Mouse (Mus musculus) lung, embryonic 14.5 days (tissue): Measurements from ENCODE around the gene Anapc15. TPM values are rescaled to one million over a fixed set of nuclear protein-coding genes. Genes with fewer than 3 reads are reported as not detected.

Experiments
- ATAC-seq: fragments of 200-750 bp; cut with Nextera tagmentation; 2 replicates; pipeline ENCODE4 v1.8.0; 2017; ENCODE audit warnings: mild to moderate bottlenecking, moderate TSS enrichment, moderate library complexity; ENCODE audit not compliant: insufficient read depth
- DNase-seq: peaks from one replicate; pipeline ENCODE4 v3.0.0-alpha.2; 2015
- H3K27ac ChIP-seq: fragments of 300-500 bp; sonication (generic); 2 replicates; pipeline ENCODE4 v1.5.1; 2014; ENCODE audit warnings: low read depth, mild to moderate bottlenecking, moderate library complexity
- H3K27me3 ChIP-seq: fragments of 300-500 bp; sonication (generic); 2 replicates; pipeline ENCODE4 v1.6.1; 2014; ENCODE audit warnings: low read length, control low read depth; ENCODE audit not compliant: insufficient read depth
- H3K36me3 ChIP-seq: fragments of 300-500 bp; sonication (generic); 2 replicates; pipeline ENCODE4 v1.6.1; 2014; ENCODE audit warnings: control low read depth; ENCODE audit not compliant: insufficient read depth
- H3K4me1 ChIP-seq: fragments of 300-500 bp; sonication (generic); 2 replicates; pipeline ENCODE4 v1.6.1; 2014; ENCODE audit warnings: antibody characterized with exemption, control low read depth; ENCODE audit not compliant: insufficient read depth
- H3K4me2 ChIP-seq: fragments of 300-500 bp; sonication (generic); 2 replicates; pipeline ENCODE4 v1.6.1; 2014; ENCODE audit warnings: mild to moderate bottlenecking
- H3K4me3 ChIP-seq: fragments of 300-500 bp; sonication (generic); 2 replicates; pipeline ENCODE4 v1.5.1; 2014; ENCODE audit warnings: low read depth, low read length
- H3K9ac ChIP-seq: fragments of 300-500 bp; sonication (generic); 2 replicates; pipeline ENCODE4 v1.6.1; 2014
- H3K9me3 ChIP-seq: fragments of 300-500 bp; sonication (generic); 2 replicates; pipeline ENCODE4 v1.6.1; 2016; ENCODE audit warnings: low read depth, low read length, control low read depth
- CTCF ChIP-seq: IDR thresholded peaks from 2 replicates; pipeline ENCODE4 v1.5.1; 2016; ENCODE audit warnings: antibody characterized with exemption, low read depth
- WGBS: fragments of 180-500 bp; shearing (Covaris S2); extraction: QIAGEN DNeasy Blood & Tissue Kit; methylation state at CpG from one replicate; pipeline ENCODE4 v1.1.7; 2014; 5-methylcytosine and 5-hydroxymethylcytosine counted together
- polyA plus RNA-seq: library from polyadenylated mRNA; unstranded; fragments of >200 nt; fragmentation: Nextera tagmentation; extraction: Ambion mirVana; gene quantifications from 2 replicates; pipeline ENCODE4 v1.2.1, GENCODE M21; 2014

Anapc15 gene
- polyA plus RNA-seq, 1 experiment from 2014 or later, result 90.4 TPM

- Histone ChIP-seq H3K9ac (no peak overlapping the region), H3K27me3 (peaks cover 32% of the 10 kb centered on the region), H3K4me1 (no peaks in the 10 kb centered on the region), H3K9me3 (no peaks in the 10 kb centered on the region), H3K4me2 (no peak overlapping the region), H3K27ac (no peak overlapping the region), H3K36me3 (peaks cover 63% of the 10 kb centered on the region), H3K4me3 (no peak overlapping the region)
- DNase-seq, result no peak
- WGBS, result 79% methylated on average over 18 of the region's 18 CpGs
- ATAC-seq, result no peak
- no peak for TF ChIP-seq CTCF
These were observed 39.5 kb upstream of the Anapc15 start for GRCm38 (mm10) chr7:101823758-101824630.

GRCm38 (mm10) chr7:101830373-101830772 is 33.1 kb upstream of the Anapc15 start:
- Histone ChIP-seq H3K36me3 (peaks cover 90% of the 10 kb centered on the region), H3K4me2 (no peak overlapping the region), H3K9ac (no peak overlapping the region), H3K4me1 (peaks cover 6% of the 10 kb centered on the region; the same call in 1 of the 2 replicates), H3K9me3 (no peaks in the 10 kb centered on the region), H3K27me3 (no peaks in the 10 kb centered on the region), H3K4me3 (no peak overlapping the region), H3K27ac (no peak overlapping the region)
- DNase-seq (no peak), ATAC-seq (no peak)
- TF ChIP-seq CTCF, result peak; percentile 41
- WGBS, result 89% methylated on average over 3 of the region's 3 CpGs

- WGBS, result 96% methylated on average over 8 of the region's 8 CpGs
- peaks cover 10% of the 10 kb centered on the region; the same call in 1 of the 2 replicates for H3K4me1 ChIP-seq
These were observed 32.1 kb upstream of the Anapc15 start for GRCm38 (mm10) chr7:101831437-101831836.

GRCm38 (mm10) chr7:101832372-101832771 is 31.1 kb upstream of the Anapc15 start:
- no peak overlapping the region for H3K4me3 ChIP-seq
- 93% methylated on average over 4 of the region's 4 CpGs for WGBS
- H3K36me3 ChIP-seq, result peaks cover 70% of the 10 kb centered on the region
- peaks cover 10% of the 10 kb centered on the region; the same call in 1 of the 2 replicates for H3K4me1 ChIP-seq
- DNase-seq, result no peak
- H3K4me2 ChIP-seq, result no peak overlapping the region
- TF ChIP-seq CTCF, result no peak
- no peaks in the 10 kb centered on the region for H3K9me3 ChIP-seq
- no peak overlapping the region for H3K27ac ChIP-seq
- no peaks in the 10 kb centered on the region for H3K27me3 ChIP-seq
- no peak overlapping the region for H3K9ac ChIP-seq
- no peak for ATAC-seq

More at GRCm38 (mm10) chr7:101831437-101831836, 32.1 kb upstream of the Anapc15 start:
- DNase-seq (no peak), ATAC-seq (no peak)
- H3K27me3 ChIP-seq, result no peaks in the 10 kb centered on the region
- no peak overlapping the region for H3K4me2 ChIP-seq
- peaks cover 80% of the 10 kb centered on the region for H3K36me3 ChIP-seq
- TF ChIP-seq CTCF, result no peak
- H3K27ac ChIP-seq, result no peak overlapping the region
- no peaks in the 10 kb centered on the region for H3K9me3 ChIP-seq
- H3K9ac ChIP-seq, result no peak overlapping the region
- no peak overlapping the region for H3K4me3 ChIP-seq

GRCm38 (mm10) chr7:101833352-101833751 is 30.2 kb upstream of the Anapc15 start:
- peaks cover 61% of the 10 kb centered on the region for H3K36me3 ChIP-seq
- no peak for ATAC-seq
- no peak overlapping the region for H3K4me2 ChIP-seq
- peaks cover 10% of the 10 kb centered on the region; the same call in 1 of the 2 replicates for H3K4me1 ChIP-seq
- no peaks in the 10 kb centered on the region for H3K9me3 ChIP-seq
- no peaks in the 10 kb centered on the region for H3K27me3 ChIP-seq
- 65% methylated on average over 5 of the region's 5 CpGs for WGBS
- H3K27ac ChIP-seq, result no peak overlapping the region
- no peak overlapping the region for H3K4me3 ChIP-seq
- DNase-seq, result no peak
- H3K9ac ChIP-seq, result no peak overlapping the region
- peak; percentile 27 for TF ChIP-seq CTCF

GRCm38 (mm10) chr7:101833916-101834584 is 29.5 kb upstream of the Anapc15 start:
- no peak for DNase-seq
- H3K27ac ChIP-seq, result 0 out of 2 replicates have a peak overlapping the region, but pooled peaks have one; percentile 12
- no peaks in the 10 kb centered on the region for H3K9me3 ChIP-seq
- 50% methylated on average over 3 of the region's 3 CpGs for WGBS
- no peak overlapping the region for H3K9ac ChIP-seq
- no peak for TF ChIP-seq CTCF
- peaks cover 54% of the 10 kb centered on the region for H3K36me3 ChIP-seq
- ATAC-seq, result no peak
- H3K27me3 ChIP-seq, result no peaks in the 10 kb centered on the region
- H3K4me1 ChIP-seq, result peaks cover 10% of the 10 kb centered on the region; the same call in 1 of the 2 replicates
- H3K4me2 ChIP-seq, result peak overlapping the region; percentile 76; the same call in 1 of the 2 replicates
- no peak overlapping the region for H3K4me3 ChIP-seq

GRCm38 (mm10) chr7:101834903-101835302 is 28.6 kb upstream of the Anapc15 start:
- Histone ChIP-seq H3K27ac (no peak overlapping the region), H3K36me3 (peaks cover 45% of the 10 kb centered on the region), H3K4me1 (peaks cover 10% of the 10 kb centered on the region; the same call in 1 of the 2 replicates), H3K27me3 (no peaks in the 10 kb centered on the region), H3K4me2 (peak overlapping the region; percentile 76), H3K9ac (peak overlapping the region; percentile 28), H3K4me3 (peak overlapping the region; percentile 88), H3K9me3 (no peaks in the 10 kb centered on the region)
- WGBS, result 39% methylated on average over 3 of the region's 3 CpGs
- no peak for TF ChIP-seq CTCF
- ATAC-seq, result no peak
- no peak for DNase-seq
